Mouse (Mus musculus) embryonic fibroblast, embryonic 13.5 days (primary cell): ENCODE results near the gene Hspb8.

Experiments used
- CTCF ChIP-seq: IDR thresholded peaks from 2 replicates; pipeline ENCODE4 v1.5.1; 2011; ENCODE audit warnings: mild to moderate bottlenecking, control low read depth, low read length, moderate library complexity, borderline replicate concordance; ENCODE audit not compliant: insufficient read depth
- POLR2A ChIP-seq: IDR thresholded peaks from 2 replicates; pipeline ENCODE4 v1.6.1; 2011; ENCODE audit warnings: low read depth, mild to moderate bottlenecking, control low read depth, low read length, moderate library complexity

- TF ChIP-seq CTCF (no peak), POLR2A (no peak)
Observed at GRCm38 (mm10) chr5:116416208-116416607, 6.5 kb downstream of the Hspb8 start.
